Mouse (Mus musculus): ENCODE results near the gene Rhobtb1. TPM values are rescaled to one million over a fixed set of nuclear protein-coding genes. Genes with fewer than 3 reads are reported as not detected.
A peak's percentile ranks its signal among the peaks of the same experiment; 100 is the strongest.

Rhobtb1 gene
- polyA plus RNA-seq, 1 experiment: 10.8 TPM

DNA sequence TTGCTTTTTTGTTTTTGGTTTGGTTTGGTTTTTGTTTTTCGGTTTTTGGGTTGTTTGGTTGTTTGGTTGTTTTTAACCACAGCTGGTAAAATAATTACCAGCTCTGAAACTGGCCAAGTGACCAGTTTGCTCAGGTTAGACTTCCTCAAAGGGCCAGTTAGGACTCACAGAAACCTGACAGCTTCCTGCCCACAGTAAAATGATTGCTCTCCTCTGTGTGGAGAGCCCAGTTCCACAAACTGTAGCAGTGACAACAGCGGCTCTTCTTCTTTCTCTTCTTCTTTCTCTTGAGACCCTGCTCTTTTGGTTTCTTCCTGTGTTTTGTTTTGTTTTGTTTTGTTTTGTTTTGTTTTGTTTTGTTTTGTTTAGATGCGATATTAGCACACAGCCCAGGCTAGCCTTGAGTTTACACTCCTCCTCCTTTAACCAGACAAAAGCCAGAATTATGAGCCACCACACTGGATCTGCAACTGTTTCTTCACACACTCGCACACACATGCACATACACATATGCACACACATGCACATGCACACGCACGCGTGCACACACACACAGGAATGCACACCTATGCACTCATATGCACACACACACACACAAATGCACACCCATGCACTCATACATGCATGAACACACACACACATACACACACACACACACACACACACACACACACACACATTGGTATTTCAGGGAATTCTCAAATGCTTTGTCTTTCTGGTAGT is 96.2 kb downstream of the Rhobtb1 start:
- TF ChIP-seq CTCF (IDR thresholded peaks at IDR 0.05; ENCODE audit: extremely low read depth, insufficient read depth, insufficient read length, insufficient replicate concordance) (no peak), POLR2A (IDR thresholded peaks at IDR 0.05; ENCODE audit: low read depth, low read length) (no peak)
- no peak for DNase-seq (ENCODE audit: low read depth in 1 of 2, low spot score in 2 of 2)
- WGBS: 70% methylated on average over 7 of the region's 7 CpGs
- H3K36me3 ChIP-seq (ENCODE audit: control insufficient read depth, insufficient read depth, low read length): no peaks in the 10 kb centered on the region
- H3K4me3 ChIP-seq (ENCODE audit: extremely low read depth, insufficient read depth, insufficient read length): no peak overlapping the region
- H3K27me3 ChIP-seq (ENCODE audit: control insufficient read depth, insufficient read depth, low read length): no peaks in the 10 kb centered on the region
- peaks cover 20% of the 10 kb centered on the region; the same call in 1 of the 2 replicates for H3K4me1 ChIP-seq (ENCODE audit: control insufficient read depth, insufficient read depth, insufficient read length)
- no peak overlapping the region for H3K27ac ChIP-seq (ENCODE audit: insufficient read depth, low read length)

DNA sequence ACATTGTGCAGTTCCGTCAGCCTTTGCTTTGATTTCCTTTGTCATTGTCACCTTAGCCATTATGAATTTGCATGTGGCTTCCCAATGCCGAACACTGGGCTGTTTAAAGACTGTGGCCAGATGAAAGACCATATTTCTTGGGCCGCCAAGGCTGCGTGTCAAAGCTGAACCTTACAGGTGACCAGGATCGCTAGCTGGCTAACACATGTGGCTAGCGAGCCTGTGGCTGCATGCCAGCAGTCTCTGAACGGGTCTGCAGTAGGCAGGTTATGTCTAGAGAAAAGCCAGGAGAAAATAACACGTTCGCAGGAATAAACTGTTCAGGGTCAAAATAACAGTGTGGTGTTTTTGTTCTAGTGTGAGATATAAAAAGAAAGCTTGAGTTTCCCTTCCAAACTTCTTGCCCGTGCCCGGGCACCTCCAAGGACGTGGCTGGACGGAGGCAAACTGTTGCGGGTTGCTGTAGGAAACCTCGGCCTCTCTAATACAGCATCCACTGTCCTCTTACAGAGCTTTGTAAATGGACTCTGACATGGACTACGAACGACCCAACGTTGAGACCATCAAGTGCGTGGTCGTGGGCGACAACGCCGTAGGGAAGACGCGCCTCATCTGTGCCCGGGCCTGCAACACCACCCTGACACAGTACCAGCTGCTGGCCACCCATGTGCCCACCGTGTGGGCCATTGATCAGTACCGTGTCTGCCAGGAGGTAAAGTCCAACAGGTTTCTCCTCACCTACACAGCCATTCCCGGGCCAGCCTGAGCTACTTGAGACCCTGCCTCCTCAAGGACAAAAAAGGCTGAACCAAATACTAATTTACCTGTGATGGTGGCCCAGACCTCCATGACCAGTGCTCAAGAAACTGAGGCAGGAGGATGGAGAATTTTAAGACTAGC is 97.3 kb downstream of the Rhobtb1 start:
- WGBS: 86% methylated on average over 29 of the region's 29 CpGs
- no peak for DNase-seq (ENCODE audit: low read depth in 1 of 2, low spot score in 2 of 2)
- Histone ChIP-seq H3K27me3 (ENCODE audit: control insufficient read depth, insufficient read depth, low read length) (no peaks in the 10 kb centered on the region), H3K4me3 (ENCODE audit: extremely low read depth, insufficient read depth, insufficient read length) (no peak overlapping the region), H3K36me3 (ENCODE audit: control insufficient read depth, insufficient read depth, low read length) (no peaks in the 10 kb centered on the region), H3K4me1 (ENCODE audit: control insufficient read depth, insufficient read depth, insufficient read length) (peaks cover 24% of the 10 kb centered on the region; the same call in 1 of the 2 replicates), H3K27ac (ENCODE audit: insufficient read depth, low read length) (no peak overlapping the region)
- TF ChIP-seq POLR2A (IDR thresholded peaks at IDR 0.05; ENCODE audit: low read depth, low read length) (no peak), CTCF (IDR thresholded peaks at IDR 0.05; ENCODE audit: extremely low read depth, insufficient read depth, insufficient read length, insufficient replicate concordance) (no peak)

DNA sequence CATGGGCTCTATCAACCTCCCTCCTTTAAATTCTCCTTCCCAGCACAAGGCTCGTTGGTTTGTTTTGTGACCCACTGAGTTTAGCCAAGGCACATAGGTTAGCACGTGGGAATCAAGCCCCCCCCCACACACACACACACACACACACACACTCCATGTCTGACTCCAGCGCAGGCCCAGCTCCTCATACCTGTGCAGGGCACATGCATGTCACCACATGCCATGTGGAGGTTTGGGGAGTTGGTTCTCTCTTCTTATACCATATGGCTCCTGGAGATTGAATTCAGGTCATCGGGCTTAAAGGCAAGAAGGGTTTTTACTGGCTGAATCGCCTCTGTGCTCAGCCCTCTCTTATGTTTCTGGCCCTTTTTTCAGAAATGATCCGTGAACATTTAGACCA is 100.0 kb downstream of the Rhobtb1 start:
- DNase-seq (ENCODE audit: low read depth in 1 of 2, low spot score in 2 of 2): no peak
- no peaks in the 10 kb centered on the region for H3K36me3 ChIP-seq (ENCODE audit: control insufficient read depth, insufficient read depth, low read length)
- H3K27ac ChIP-seq (ENCODE audit: insufficient read depth, low read length): no peak overlapping the region
- no peaks in the 10 kb centered on the region for H3K27me3 ChIP-seq (ENCODE audit: control insufficient read depth, insufficient read depth, low read length)
- 94% methylated on average over 6 of the region's 6 CpGs for WGBS
- H3K4me1 ChIP-seq (ENCODE audit: control insufficient read depth, insufficient read depth, insufficient read length): peaks cover 31% of the 10 kb centered on the region; the same call in 1 of the 2 replicates
- no peak for TF ChIP-seq CTCF (IDR thresholded peaks at IDR 0.05; ENCODE audit: extremely low read depth, insufficient read depth, insufficient read length, insufficient replicate concordance)
- no peak for TF ChIP-seq POLR2A (IDR thresholded peaks at IDR 0.05; ENCODE audit: low read depth, low read length)
- no peak overlapping the region for H3K4me3 ChIP-seq (ENCODE audit: extremely low read depth, insufficient read depth, insufficient read length)

DNA sequence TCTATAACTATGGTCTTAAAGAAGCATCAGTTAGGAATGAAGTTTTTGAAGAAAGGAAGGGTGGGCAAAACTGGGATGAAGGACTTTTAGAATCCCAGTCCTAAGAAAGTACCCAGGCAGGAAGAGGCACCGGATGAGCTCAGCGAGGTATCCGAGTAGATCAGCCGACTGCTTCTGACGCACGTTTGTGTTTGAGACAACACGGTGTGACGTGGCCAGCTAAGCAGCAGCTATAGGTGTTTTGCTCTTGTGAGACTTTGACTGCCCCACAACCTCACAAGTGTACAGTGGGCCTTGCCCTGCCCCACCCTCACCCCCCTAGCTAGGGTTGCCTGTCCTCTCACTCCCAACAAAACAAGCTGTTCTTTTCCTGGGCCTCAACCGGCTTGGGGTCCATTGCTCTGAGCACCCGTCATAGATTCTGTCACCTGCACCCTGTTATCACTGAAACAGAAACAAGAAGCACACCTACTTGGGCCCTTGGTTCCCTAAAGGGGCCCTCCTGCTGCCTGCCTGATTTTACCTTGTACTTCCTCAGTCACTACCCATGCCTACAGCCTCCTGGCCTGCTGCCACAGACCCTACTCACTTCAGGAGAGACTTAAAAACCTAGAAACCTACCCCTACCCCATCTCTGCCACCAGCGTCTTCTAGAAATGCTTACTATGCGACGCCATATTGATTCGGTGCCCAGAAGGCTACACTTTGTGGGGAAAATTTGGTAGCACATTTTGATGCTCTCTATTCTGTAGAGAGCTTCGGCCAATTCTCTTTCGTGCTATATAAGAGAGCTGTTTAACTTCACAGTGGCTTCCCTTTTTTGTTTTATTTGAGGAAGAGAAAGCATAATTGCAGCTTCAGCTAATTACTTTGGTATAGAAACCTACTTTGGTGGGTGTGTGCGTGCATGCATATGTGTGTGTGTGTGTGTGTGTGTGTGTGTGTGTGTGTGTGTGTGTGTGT is 101.2 kb downstream of the Rhobtb1 start:
- H3K4me3 ChIP-seq (ENCODE audit: extremely low read depth, insufficient read depth, insufficient read length): no peak overlapping the region; the same call in 1 of the 2 replicates
- no peak for TF ChIP-seq CTCF (IDR thresholded peaks at IDR 0.05; ENCODE audit: extremely low read depth, insufficient read depth, insufficient read length, insufficient replicate concordance)
- no peak for TF ChIP-seq POLR2A (IDR thresholded peaks at IDR 0.05; ENCODE audit: low read depth, low read length)
- DNase-seq (ENCODE audit: low read depth in 1 of 2, low spot score in 2 of 2): peak; percentile 50 to 52
- 51% methylated on average over 17 of the region's 17 CpGs for WGBS
- H3K27me3 ChIP-seq (ENCODE audit: control insufficient read depth, insufficient read depth, low read length): no peaks in the 10 kb centered on the region
- H3K4me1 ChIP-seq (ENCODE audit: control insufficient read depth, insufficient read depth, insufficient read length): peaks cover 26% of the 10 kb centered on the region; the same call in 1 of the 2 replicates
- peak overlapping the region; percentile 93 for H3K27ac ChIP-seq (ENCODE audit: insufficient read depth, low read length)
- no peaks in the 10 kb centered on the region for H3K36me3 ChIP-seq (ENCODE audit: control insufficient read depth, insufficient read depth, low read length)

DNA sequence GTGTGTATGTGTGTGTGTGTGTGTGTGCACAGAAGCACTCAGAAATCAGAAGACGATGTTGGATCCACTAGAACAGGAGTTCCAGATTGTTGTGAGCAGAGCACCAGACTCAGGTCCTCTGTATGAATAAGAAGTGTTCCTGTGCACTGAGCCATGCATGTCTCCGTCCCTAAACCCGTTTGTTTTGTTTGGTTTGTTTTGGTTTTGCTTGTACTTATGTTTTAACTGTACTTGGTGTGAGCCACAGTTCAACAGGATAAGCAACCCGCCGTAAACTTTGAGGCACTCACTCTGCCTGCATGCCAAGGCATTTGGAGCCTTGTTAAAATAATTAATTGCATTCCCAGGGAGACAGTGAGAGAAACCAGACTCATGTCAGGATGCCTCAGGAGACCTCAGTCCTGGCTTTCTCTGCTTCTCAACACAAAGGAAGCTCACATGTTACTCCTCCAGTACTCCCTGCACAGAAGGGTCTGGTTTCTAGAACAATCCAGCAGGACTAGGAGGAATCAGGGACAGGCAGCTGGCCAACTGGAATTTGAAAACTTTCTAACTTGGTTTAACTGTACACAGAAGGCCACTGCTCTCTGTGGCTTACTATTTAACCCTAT is 101.9 kb downstream of the Rhobtb1 start:
- Histone ChIP-seq H3K4me3 (ENCODE audit: extremely low read depth, insufficient read depth, insufficient read length) (no peak overlapping the region), H3K36me3 (ENCODE audit: control insufficient read depth, insufficient read depth, low read length) (no peaks in the 10 kb centered on the region), H3K27me3 (ENCODE audit: control insufficient read depth, insufficient read depth, low read length) (no peaks in the 10 kb centered on the region), H3K27ac (ENCODE audit: insufficient read depth, low read length) (peak overlapping the region; percentile 93), H3K4me1 (ENCODE audit: control insufficient read depth, insufficient read depth, insufficient read length) (peaks cover 22% of the 10 kb centered on the region; the same call in 1 of the 2 replicates)
- 25% methylated on average over 5 of the region's 5 CpGs for WGBS
- TF ChIP-seq POLR2A (IDR thresholded peaks at IDR 0.05; ENCODE audit: low read depth, low read length) (no peak), CTCF (IDR thresholded peaks at IDR 0.05; ENCODE audit: extremely low read depth, insufficient read depth, insufficient read length, insufficient replicate concordance) (no peak)
- DNase-seq (ENCODE audit: low read depth in 1 of 2, low spot score in 2 of 2): no peak

DNA sequence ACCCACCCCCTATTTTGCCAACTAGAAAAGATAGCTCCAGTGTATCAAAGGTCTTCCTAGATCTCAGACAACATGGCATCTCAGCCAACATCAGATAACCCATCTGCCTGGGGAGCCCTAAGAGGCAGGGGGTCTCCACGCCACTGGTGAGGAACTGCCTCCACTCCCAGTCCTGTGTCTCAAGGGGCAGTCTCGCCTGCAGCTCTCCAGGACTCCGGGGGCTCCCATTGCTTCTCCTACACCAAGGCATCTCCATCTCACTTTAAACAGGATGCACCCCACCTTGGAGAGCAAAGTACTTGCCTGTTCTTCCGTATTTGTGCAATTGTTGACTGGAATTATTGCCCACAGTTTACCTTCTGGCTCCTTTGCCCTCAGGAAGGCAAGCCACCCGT is 102.4 kb downstream of the Rhobtb1 start:
- TF ChIP-seq CTCF (IDR thresholded peaks at IDR 0.05; ENCODE audit: extremely low read depth, insufficient read depth, insufficient read length, insufficient replicate concordance) (no peak), POLR2A (IDR thresholded peaks at IDR 0.05; ENCODE audit: low read depth, low read length) (no peak)
- no peaks in the 10 kb centered on the region for H3K36me3 ChIP-seq (ENCODE audit: control insufficient read depth, insufficient read depth, low read length)
- WGBS: 65% methylated on average over 5 of the region's 5 CpGs

More for the DNA sequence above, 102.4 kb downstream of the Rhobtb1 start:
- DNase-seq (ENCODE audit: low read depth in 1 of 2, low spot score in 2 of 2): no peak
- Histone ChIP-seq H3K27me3 (ENCODE audit: control insufficient read depth, insufficient read depth, low read length) (no peaks in the 10 kb centered on the region), H3K4me1 (ENCODE audit: control insufficient read depth, insufficient read depth, insufficient read length) (peaks cover 22% of the 10 kb centered on the region; the same call in 1 of the 2 replicates), H3K27ac (ENCODE audit: insufficient read depth, low read length) (peak overlapping the region; percentile 93), H3K4me3 (ENCODE audit: extremely low read depth, insufficient read depth, insufficient read length) (no peak overlapping the region)
